Mouse (Mus musculus): ENCODE data around the gene Selenoh.
A peak's percentile ranks its signal among the peaks of the same experiment; 100 is the strongest.
"Not testable (repeated sequence)": the region's sequence is repeated elsewhere in the genome, so short reads cannot be mapped to it uniquely, and the experiment has no call there.

Selenoh gene

GRCm38 (mm10) chr2:84671535-84671934 is 965 bp upstream of the Selenoh start:
- not testable (repeated sequence) for DNase-seq (ENCODE audit: low read depth)

GRCm38 (mm10) chr2:84669828-84670568 is 572 bp downstream of the Selenoh start:
- no peak for DNase-seq (ENCODE audit: low read depth)

- no peak for DNase-seq (ENCODE audit: low read depth)
These were observed 4.5 kb downstream of the Selenoh start for GRCm38 (mm10) chr2:84666081-84666480.

- DNase-seq (ENCODE audit: low read depth) = no peak
These were observed 7.7 kb downstream of the Selenoh start for GRCm38 (mm10) chr2:84662866-84663265.

GRCm38 (mm10) chr2:84660253-84660652 is 10.3 kb downstream of the Selenoh start:
- no peak for DNase-seq (ENCODE audit: low read depth)

- no peak for DNase-seq (ENCODE audit: low read depth)
These were observed 11.8 kb downstream of the Selenoh start, which contains the start of gene Btbd18 for GRCm38 (mm10) chr2:84658806-84659205. TSS of gene Btbd18 (plus strand) at chr2:84659079.

- no peak for DNase-seq (ENCODE audit: low read depth)
These were observed 14.7 kb downstream of the Selenoh start for GRCm38 (mm10) chr2:84655864-84656263.

- no peak for DNase-seq (ENCODE audit: low read depth)
These were observed 17.2 kb downstream of the Selenoh start for GRCm38 (mm10) chr2:84653354-84653753.

- DNase-seq (ENCODE audit: low read depth) = peak; percentile 91
These were observed 19.9 kb downstream of the Selenoh start, which contains the start of gene Ctnnd1 for GRCm38 (mm10) chr2:84650464-84651195. TSS of gene Ctnnd1 (minus strand) at chr2:84650765.

GRCm38 (mm10) chr2:84649674-84650073 is 20.9 kb downstream of the Selenoh start:
- no peak for DNase-seq (ENCODE audit: low read depth)

GRCm38 (mm10) chr2:84648369-84648768 is 22.2 kb downstream of the Selenoh start:
- no peak for DNase-seq (ENCODE audit: low read depth)

- DNase-seq (ENCODE audit: low read depth) = no peak
These were observed 23.5 kb downstream of the Selenoh start for GRCm38 (mm10) chr2:84647051-84647568.

- DNase-seq (ENCODE audit: low read depth) = no peak
These were observed 24.4 kb downstream of the Selenoh start for GRCm38 (mm10) chr2:84646138-84646537.

GRCm38 (mm10) chr2:84640833-84641232 is 29.7 kb downstream of the Selenoh start:
- DNase-seq (ENCODE audit: low read depth) = no peak

- DNase-seq (ENCODE audit: low read depth) = no peak
These were observed 31.9 kb downstream of the Selenoh start for GRCm38 (mm10) chr2:84638428-84639220.

GRCm38 (mm10) chr2:84637452-84638165 is 33.0 kb downstream of the Selenoh start:
- no peak for DNase-seq (ENCODE audit: low read depth)

- no peak for DNase-seq (ENCODE audit: low read depth)
These were observed 34.3 kb downstream of the Selenoh start for GRCm38 (mm10) chr2:84636231-84636741.

- DNase-seq (ENCODE audit: low read depth) = peak; percentile 95
These were observed 35.0 kb downstream of the Selenoh start for GRCm38 (mm10) chr2:84635611-84636010.

- DNase-seq (ENCODE audit: low read depth) = no peak
These were observed 35.6 kb downstream of the Selenoh start for GRCm38 (mm10) chr2:84634934-84635482.

- no peak for DNase-seq (ENCODE audit: low read depth)
These were observed 36.6 kb downstream of the Selenoh start for GRCm38 (mm10) chr2:84634006-84634405.

- DNase-seq (ENCODE audit: low read depth) = no peak
These were observed 37.6 kb downstream of the Selenoh start for GRCm38 (mm10) chr2:84632999-84633398.
